Mouse (Mus musculus) limb, embryonic 14.5 days (tissue): ENCODE results near the gene Srsf1. TPM values are rescaled to one million over a fixed set of nuclear protein-coding genes. Genes with fewer than 3 reads are reported as not detected.

Experiments
- ATAC-seq: fragments of 200-750 bp; cut with Nextera tagmentation; 2 replicates; pipeline ENCODE4 v1.8.0; 2017; ENCODE audit warnings: low read depth, moderate number of reproducible peaks, moderate TSS enrichment; ENCODE audit not compliant: low FRiP score
- DNase-seq: peaks from one replicate; pipeline ENCODE4 v3.0.0-alpha.2; 2015; ENCODE audit warnings: low spot score
- H3K27ac ChIP-seq: fragments of 300-500 bp; sonication (generic); replicated peaks from 2 replicates; pipeline ENCODE4 v1.5.1; 2014; ENCODE audit warnings: low read depth, mild to moderate bottlenecking, low read length, moderate library complexity, mixed read lengths
- H3K27me3 ChIP-seq: fragments of 300-500 bp; sonication (generic); 2 replicates; pipeline ENCODE4 v1.6.1; 2014; ENCODE audit warnings: low read length, mixed read lengths; ENCODE audit not compliant: control insufficient read depth, insufficient read depth
- H3K36me3 ChIP-seq: fragments of 300-500 bp; sonication (generic); 2 replicates; pipeline ENCODE4 v1.6.1; 2014; ENCODE audit warnings: mild to moderate bottlenecking, low read length, moderate library complexity, mixed read lengths; ENCODE audit not compliant: control insufficient read depth, insufficient read depth
- H3K4me1 ChIP-seq: fragments of 300-500 bp; sonication (generic); 2 replicates; pipeline ENCODE4 v1.6.1; 2014; ENCODE audit warnings: antibody characterized with exemption, low read length, mixed read lengths; ENCODE audit not compliant: control insufficient read depth, insufficient read depth
- H3K4me2 ChIP-seq: fragments of 300-500 bp; sonication (generic); replicated peaks from 2 replicates; pipeline ENCODE4 v1.6.1; 2014; ENCODE audit warnings: low read depth, mild to moderate bottlenecking, low read length, moderate library complexity; ENCODE audit not compliant: severe bottlenecking
- H3K4me3 ChIP-seq: fragments of 300-500 bp; sonication (generic); replicated peaks from 2 replicates; pipeline ENCODE4 v1.5.1; 2014; ENCODE audit warnings: low read length
- H3K9ac ChIP-seq: fragments of 300-500 bp; sonication (generic); 2 replicates; pipeline ENCODE4 v1.6.1; 2014; ENCODE audit warnings: mild to moderate bottlenecking, low read depth, low read length, moderate library complexity; ENCODE audit not compliant: severe bottlenecking
- H3K9me3 ChIP-seq: fragments of 300-500 bp; sonication (generic); 2 replicates; pipeline ENCODE4 v1.6.1; 2016; ENCODE audit warnings: low read length; ENCODE audit not compliant: control insufficient read depth
- POLR2A ChIP-seq: fragments of 200-500 bp; IDR thresholded peaks from 2 replicates; pipeline ENCODE4 v1.8.0; 2012; ENCODE audit warnings: inconsistent platforms, mild to moderate bottlenecking, moderate library complexity, borderline replicate concordance; ENCODE audit not compliant: insufficient read depth, insufficient read length; ENCODE audit errors: extremely low read depth
- WGBS: fragments of 180-500 bp; shearing (Covaris S2); extraction: QIAGEN DNeasy Blood & Tissue Kit; methylation state at CpG from one replicate; pipeline ENCODE4 v1.1.7; 2014; 5-methylcytosine and 5-hydroxymethylcytosine counted together
- polyA plus RNA-seq, 2 experiments: library from polyadenylated mRNA; depleted of rRNA in 1 of 2; stranded (reverse) in 1 of 2; unstranded in 1 of 2; fragments of >200 nt; fragmentation: Nextera tagmentation in 1 of 2; extraction: Ambion mirVana in 1 of 2; gene quantifications; 2 replicates each; pipeline versions ENCODE4 v1.2.1 to v1.2.3; 2012 to 2014

Gene Srsf1
- 524 and 556 TPM in 2 replicates for polyA plus RNA-seq (2012; rRNA removed)
- 338 and 354 TPM in 2 replicates for polyA plus RNA-seq (2014; fragmentation: Nextera tagmentation; extraction: Ambion mirVana)

- Histone ChIP-seq H3K4me2 (peak within 1 kb of the TSS; percentile 58), H3K4me3 (peak within 1 kb of the TSS; percentile 91), H3K27ac (peak within 1 kb of the TSS; percentile 99), H3K27me3 (no peaks in the 10 kb centered on the region), H3K4me1 (peaks cover 23% of the 10 kb centered on the region), H3K36me3 (peaks cover 28% of the 10 kb centered on the region), H3K9ac (peak within 1 kb of the TSS; percentile 100), H3K9me3 (no peaks in the 10 kb centered on the region)
- peak; percentile 90; the same call in 1 of the 2 replicates for TF ChIP-seq POLR2A
- ATAC-seq = peak; percentile 92
- under 1% methylated on average over 51 of the region's 60 CpGs for WGBS
- peak; percentile 98 for DNase-seq
Observed at GRCm38 (mm10) chr11:88046944-88047794, at the start of gene Srsf1. Gene Srsf1 (plus strand): TSS chr11:88047373.

GRCm38 (mm10) chr11:87999751-88000150 is 47.4 kb upstream of the Srsf1 start:
- Histone ChIP-seq H3K4me2 (no peak overlapping the region), H3K36me3 (no peaks in the 10 kb centered on the region), H3K27ac (no peak overlapping the region), H3K27me3 (no peaks in the 10 kb centered on the region), H3K9me3 (no peaks in the 10 kb centered on the region), H3K9ac (no peak overlapping the region), H3K4me1 (no peaks in the 10 kb centered on the region), H3K4me3 (no peak overlapping the region)
- 88% methylated on average over 5 of the region's 5 CpGs for WGBS
- DNase-seq (no peak), ATAC-seq (no peak)
- no peak for TF ChIP-seq POLR2A

- ATAC-seq (no peak), DNase-seq (no peak)
- Histone ChIP-seq H3K4me3 (no peak overlapping the region), H3K9ac (no peak overlapping the region), H3K9me3 (no peaks in the 10 kb centered on the region), H3K4me1 (no peaks in the 10 kb centered on the region), H3K27ac (no peak overlapping the region), H3K27me3 (no peaks in the 10 kb centered on the region), H3K4me2 (no peak overlapping the region), H3K36me3 (no peaks in the 10 kb centered on the region)
- 51% methylated on average over 4 of the region's 4 CpGs for WGBS
- TF ChIP-seq POLR2A = no peak
Observed at GRCm38 (mm10) chr11:88002738-88003137, 44.4 kb upstream of the Srsf1 start.

GRCm38 (mm10) chr11:88004123-88004522 is 43.0 kb upstream of the Srsf1 start:
- no peak for DNase-seq
- 40% methylated on average over 2 of the region's 2 CpGs for WGBS

GRCm38 (mm10) chr11:88008641-88009040 is 38.5 kb upstream of the Srsf1 start:
- H3K27me3 ChIP-seq = no peaks in the 10 kb centered on the region
- H3K9me3 ChIP-seq = no peaks in the 10 kb centered on the region
- no peak for TF ChIP-seq POLR2A
- no peak overlapping the region for H3K27ac ChIP-seq
- H3K9ac ChIP-seq = no peak overlapping the region
- DNase-seq (no peak), ATAC-seq (no peak)
- no peak overlapping the region for H3K4me3 ChIP-seq
- peaks cover 17% of the 10 kb centered on the region for H3K4me1 ChIP-seq
- WGBS = 32% methylated on average over 1 of the region's 1 CpGs
- H3K36me3 ChIP-seq = no peaks in the 10 kb centered on the region
- no peak overlapping the region for H3K4me2 ChIP-seq

More at GRCm38 (mm10) chr11:88004123-88004522, 43.0 kb upstream of the Srsf1 start:
- H3K9me3 ChIP-seq = no peaks in the 10 kb centered on the region
- no peak for ATAC-seq
- TF ChIP-seq POLR2A = no peak
- no peak overlapping the region for H3K4me3 ChIP-seq
- no peaks in the 10 kb centered on the region for H3K27me3 ChIP-seq
- H3K27ac ChIP-seq = no peak overlapping the region
- H3K4me2 ChIP-seq = no peak overlapping the region
- no peaks in the 10 kb centered on the region for H3K36me3 ChIP-seq
- H3K4me1 ChIP-seq = no peaks in the 10 kb centered on the region
- no peak overlapping the region for H3K9ac ChIP-seq
